Mouse (Mus musculus) monocyte, adult 2 months (primary cell): ENCODE measurements around the gene Gm7951.
"Not testable (repeated sequence)": the region's sequence is repeated elsewhere in the genome, so short reads cannot be mapped to it uniquely, and the experiment has no call there.

Source experiments
- DNase-seq, 2 experiments: peaks; one replicate each; pipeline ENCODE4 v3.0.0; 2022; ENCODE audit warnings: low spot score in 2 of 2, low read depth in 1 of 2

Gene Gm7951

GRCm38 (mm10) chr14:42117269-42117668, at the start of gene Gm7951:
Gm7951 (minus strand) TSS chr14:42117369.
- not testable (repeated sequence) for DNase-seq

- not testable (repeated sequence) for DNase-seq
Measured at GRCm38 (mm10) chr14:42162522-42162921, 45.4 kb upstream of the Gm7951 start, which contains the start of gene Gm17027. Gm17027 (minus strand) TSS chr14:42162622.

GRCm38 (mm10) chr14:42134571-42134970, 17.4 kb upstream of the Gm7951 start:
- not testable (repeated sequence) for DNase-seq

GRCm38 (mm10) chr14:42133806-42134205, 16.6 kb upstream of the Gm7951 start:
- not testable (repeated sequence) for DNase-seq
